Mouse (Mus musculus) C2C12 (cell line): ENCODE measurements around the gene Hoxb3.

Experiments
- CTCF ChIP-seq: IDR thresholded peaks from one replicate; pipeline ENCODE4 v1.5.1; 2011; ENCODE audit not compliant: control insufficient read depth, insufficient read depth, insufficient read length
- MAX ChIP-seq: IDR thresholded peaks from one replicate; pipeline ENCODE4 v1.6.1; 2011; ENCODE audit warnings: mild to moderate bottlenecking, control low read depth
- MYOG ChIP-seq: IDR thresholded peaks from one replicate; pipeline ENCODE4 v1.6.1; 2011; ENCODE audit not compliant: control insufficient read depth, insufficient read length; ENCODE audit errors: extremely low read depth
- USF1 ChIP-seq: IDR thresholded peaks from one replicate; pipeline ENCODE4 v1.6.1; 2011; ENCODE audit warnings: low read depth, mild to moderate bottlenecking, control low read depth, moderate library complexity

DNA sequence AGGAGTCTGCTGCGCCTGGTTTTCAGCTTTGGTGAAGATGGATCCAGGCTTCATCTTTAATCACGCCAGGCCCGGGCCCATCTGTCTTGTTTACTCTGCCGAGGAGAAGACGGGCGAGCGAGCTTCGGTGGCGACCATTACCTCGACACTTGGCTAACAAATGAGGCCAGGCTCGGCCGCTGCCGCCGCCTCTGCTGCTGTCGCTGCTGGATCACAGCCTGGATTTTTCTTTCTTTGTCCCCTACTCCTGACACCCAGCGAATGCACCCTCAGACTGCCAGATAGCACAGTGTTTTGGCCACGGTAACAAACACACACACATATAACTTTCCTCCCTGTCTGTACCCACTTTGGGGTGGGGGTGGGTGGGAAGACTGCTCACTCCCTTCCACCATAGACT lies 2.4 kb upstream of the Hoxb3 start:
- TF ChIP-seq CTCF (no peak), MYOG (no peak), MAX (no peak), USF1 (no peak)
